In genomic region chr12:8648211-8648610, GRCm38 (mm10) we compare ENCODE assay signal across 34 mouse cellular contexts. TPM values are rescaled to one million over a fixed set of nuclear protein-coding genes. Genes with fewer than 3 reads are reported as not detected.
"Had no signal": no experiment of that assay in that cellular context is flagged by ENCODE, and none has a peak within 500 bp of the region (broad histone marks: within the 10 kb centered on the region; RNA-seq: fewer than 3 reads in every experiment).

No protein-coding gene starts in this region.

RNA-seq across cellular contexts. Expression of gene Slc7a15, which starts 49.3 kb away (rescaled TPM):
- total RNA-seq: forebrain, postnatal 0 days; gastrocnemius, adult 18-20 months; gastrocnemius, adult 8-10 months; gastrocnemius, postnatal 14 days; gastrocnemius, postnatal 36 days; heart, adult 18-20 months; heart, adult 8-10 months; heart, postnatal 10 days; heart, postnatal 25 days; heart, postnatal 4 days; layer of hippocampus, adult 18-20 months; layer of hippocampus, adult 8-10 months; layer of hippocampus, postnatal 14 days; layer of hippocampus, postnatal 36 days; left cerebral cortex, adult 18-20 months; left cerebral cortex, adult 8-10 months; left cerebral cortex, postnatal 10 days; left cerebral cortex, postnatal 25 days; left cerebral cortex, postnatal 4 days; liver, adult 2 months had no signal
- polyA plus RNA-seq: forebrain, postnatal 0 days; heart, embryonic 10.5 days; heart, embryonic 12.5 days; heart, embryonic 14.5 days; heart, embryonic 16.5 days; hindbrain, embryonic 10.5 days; hindbrain, embryonic 12.5 days; hindbrain, embryonic 14.5 days; hindbrain, embryonic 16.5 days; inflammation-experienced regulatory T-cells, adult 6 months; kidney, embryonic 14.5 days; kidney, embryonic 16.5 days; limb, embryonic 11.5 days; limb, embryonic 13.5 days; limb, embryonic 15.5 days had no signal
